Mouse (Mus musculus): ENCODE results near the gene Cd5. TPM values are rescaled to one million over a fixed set of nuclear protein-coding genes. Genes with fewer than 3 reads are reported as not detected.

Gene Cd5
- polyA plus RNA-seq, 1 experiment from 2014 or later = 0.39 TPM

GRCm38 (mm10) chr19:10699851-10700250, 39.0 kb downstream of the Cd5 start:
- no peaks in the 10 kb centered on the region for H3K36me3 ChIP-seq (ENCODE audit: control insufficient read depth, insufficient read depth, low read length)
- peaks cover 52% of the 10 kb centered on the region for H3K4me1 ChIP-seq (ENCODE audit: control insufficient read depth, insufficient read depth, low read length)
- H3K27ac ChIP-seq (ENCODE audit: low read depth, low read length) = peak overlapping the region; percentile 59
- H3K4me2 ChIP-seq = no peak overlapping the region
- 0 out of 2 replicates have a peak overlapping the region, but pooled peaks have one; percentile 28 for H3K9ac ChIP-seq (ENCODE audit: low read depth, low read length)
- 45% methylated on average over 9 of the region's 9 CpGs for WGBS (ENCODE audit: insufficient replicate concordance)
- no peaks in the 10 kb centered on the region for H3K27me3 ChIP-seq (ENCODE audit: control insufficient read depth, insufficient read depth, low read length)
- ATAC-seq (replicated peaks; ENCODE audit: insufficient number of reproducible peaks, low FRiP score, low TSS enrichment) = no peak
- no peaks in the 10 kb centered on the region for H3K9me3 ChIP-seq (replicated peaks; ENCODE audit: control insufficient read depth, low read length)
- H3K4me3 ChIP-seq (ENCODE audit: low read depth, low read length) = no peak overlapping the region

- H3K27ac ChIP-seq (ENCODE audit: low read depth, low read length) = no peak overlapping the region
- H3K9ac ChIP-seq (ENCODE audit: low read depth, low read length) = no peak overlapping the region
- no peak overlapping the region for H3K4me2 ChIP-seq
- 62% methylated on average over 9 of the region's 9 CpGs for WGBS (ENCODE audit: insufficient replicate concordance)
- H3K4me1 ChIP-seq (ENCODE audit: control insufficient read depth, insufficient read depth, low read length) = peaks cover 51% of the 10 kb centered on the region
- no peaks in the 10 kb centered on the region for H3K36me3 ChIP-seq (ENCODE audit: control insufficient read depth, insufficient read depth, low read length)
- H3K9me3 ChIP-seq (replicated peaks; ENCODE audit: control insufficient read depth, low read length) = no peaks in the 10 kb centered on the region
- ATAC-seq (replicated peaks; ENCODE audit: insufficient number of reproducible peaks, low FRiP score, low TSS enrichment) = no peak
- no peak overlapping the region for H3K4me3 ChIP-seq (ENCODE audit: low read depth, low read length)
- no peaks in the 10 kb centered on the region for H3K27me3 ChIP-seq (ENCODE audit: control insufficient read depth, insufficient read depth, low read length)
Observed at GRCm38 (mm10) chr19:10698131-10698991, 40.4 kb downstream of the Cd5 start.

GRCm38 (mm10) chr19:10695801-10696200, 43.0 kb downstream of the Cd5 start:
- H3K4me3 ChIP-seq (ENCODE audit: low read depth, low read length) = no peak overlapping the region
- H3K9me3 ChIP-seq (replicated peaks; ENCODE audit: control insufficient read depth, low read length) = no peaks in the 10 kb centered on the region
- H3K27me3 ChIP-seq (ENCODE audit: control insufficient read depth, insufficient read depth, low read length) = no peaks in the 10 kb centered on the region
- no peak for ATAC-seq (replicated peaks; ENCODE audit: insufficient number of reproducible peaks, low FRiP score, low TSS enrichment)
- H3K4me1 ChIP-seq (ENCODE audit: control insufficient read depth, insufficient read depth, low read length) = peaks cover 50% of the 10 kb centered on the region
- 64% methylated on average over 7 of the region's 7 CpGs for WGBS (ENCODE audit: insufficient replicate concordance)
- no peak overlapping the region; the same call in 1 of the 2 replicates for H3K9ac ChIP-seq (ENCODE audit: low read depth, low read length)
- no peak overlapping the region for H3K4me2 ChIP-seq
- 0 out of 2 replicates have a peak overlapping the region, but pooled peaks have one; percentile 2 for H3K27ac ChIP-seq (ENCODE audit: low read depth, low read length)
- H3K36me3 ChIP-seq (ENCODE audit: control insufficient read depth, insufficient read depth, low read length) = no peaks in the 10 kb centered on the region

- H3K36me3 ChIP-seq (ENCODE audit: control insufficient read depth, insufficient read depth, low read length) = no peaks in the 10 kb centered on the region
- H3K27me3 ChIP-seq (ENCODE audit: control insufficient read depth, insufficient read depth, low read length) = no peaks in the 10 kb centered on the region
- H3K4me2 ChIP-seq = no peak overlapping the region
- ATAC-seq (replicated peaks; ENCODE audit: insufficient number of reproducible peaks, low FRiP score, low TSS enrichment) = no peak
- 84% methylated on average over 10 of the region's 10 CpGs for WGBS (ENCODE audit: insufficient replicate concordance)
- no peak overlapping the region for H3K27ac ChIP-seq (ENCODE audit: low read depth, low read length)
- peaks cover 49% of the 10 kb centered on the region for H3K4me1 ChIP-seq (ENCODE audit: control insufficient read depth, insufficient read depth, low read length)
- no peaks in the 10 kb centered on the region for H3K9me3 ChIP-seq (replicated peaks; ENCODE audit: control insufficient read depth, low read length)
- H3K9ac ChIP-seq (ENCODE audit: low read depth, low read length) = no peak overlapping the region
- no peak overlapping the region for H3K4me3 ChIP-seq (ENCODE audit: low read depth, low read length)
Observed at GRCm38 (mm10) chr19:10693926-10694682, 44.7 kb downstream of the Cd5 start.

GRCm38 (mm10) chr19:10692361-10692760, 46.4 kb downstream of the Cd5 start:
- Histone ChIP-seq H3K4me2 (no peak overlapping the region), H3K4me1 (ENCODE audit: control insufficient read depth, insufficient read depth, low read length) (peaks cover 39% of the 10 kb centered on the region), H3K4me3 (ENCODE audit: low read depth, low read length) (no peak overlapping the region), H3K9ac (ENCODE audit: low read depth, low read length) (no peak overlapping the region), H3K36me3 (ENCODE audit: control insufficient read depth, insufficient read depth, low read length) (no peaks in the 10 kb centered on the region), H3K27ac (ENCODE audit: low read depth, low read length) (no peak overlapping the region), H3K27me3 (ENCODE audit: control insufficient read depth, insufficient read depth, low read length) (no peaks in the 10 kb centered on the region), H3K9me3 (replicated peaks; ENCODE audit: control insufficient read depth, low read length) (no peaks in the 10 kb centered on the region)
- ATAC-seq (replicated peaks; ENCODE audit: insufficient number of reproducible peaks, low FRiP score, low TSS enrichment) = no peak
- 86% methylated on average over 4 of the region's 4 CpGs for WGBS (ENCODE audit: insufficient replicate concordance)

- Histone ChIP-seq H3K27ac (ENCODE audit: low read depth, low read length) (no peak overlapping the region; the same call in 1 of the 2 replicates), H3K4me3 (ENCODE audit: low read depth, low read length) (no peak overlapping the region), H3K9ac (ENCODE audit: low read depth, low read length) (peak overlapping the region; percentile 50; the same call in 1 of the 2 replicates), H3K36me3 (ENCODE audit: control insufficient read depth, insufficient read depth, low read length) (no peaks in the 10 kb centered on the region), H3K4me1 (ENCODE audit: control insufficient read depth, insufficient read depth, low read length) (peaks cover 34% of the 10 kb centered on the region), H3K27me3 (ENCODE audit: control insufficient read depth, insufficient read depth, low read length) (no peaks in the 10 kb centered on the region), H3K4me2 (0 out of 2 replicates have a peak overlapping the region, but pooled peaks have one; percentile 9), H3K9me3 (replicated peaks; ENCODE audit: control insufficient read depth, low read length) (no peaks in the 10 kb centered on the region)
- ATAC-seq (replicated peaks; ENCODE audit: insufficient number of reproducible peaks, low FRiP score, low TSS enrichment) = no peak
- 53% methylated on average over 3 of the region's 3 CpGs for WGBS (ENCODE audit: insufficient replicate concordance)
Observed at GRCm38 (mm10) chr19:10691660-10692059, 47.1 kb downstream of the Cd5 start.

GRCm38 (mm10) chr19:10691121-10691520, 47.7 kb downstream of the Cd5 start:
- Histone ChIP-seq H3K9ac (ENCODE audit: low read depth, low read length) (no peak overlapping the region), H3K4me2 (no peak overlapping the region), H3K27ac (ENCODE audit: low read depth, low read length) (no peak overlapping the region), H3K36me3 (ENCODE audit: control insufficient read depth, insufficient read depth, low read length) (no peaks in the 10 kb centered on the region), H3K27me3 (ENCODE audit: control insufficient read depth, insufficient read depth, low read length) (no peaks in the 10 kb centered on the region), H3K4me3 (ENCODE audit: low read depth, low read length) (no peak overlapping the region), H3K9me3 (replicated peaks; ENCODE audit: control insufficient read depth, low read length) (no peaks in the 10 kb centered on the region), H3K4me1 (ENCODE audit: control insufficient read depth, insufficient read depth, low read length) (peaks cover 34% of the 10 kb centered on the region)
- no peak for ATAC-seq (replicated peaks; ENCODE audit: insufficient number of reproducible peaks, low FRiP score, low TSS enrichment)
- 85% methylated on average over 4 of the region's 4 CpGs for WGBS (ENCODE audit: insufficient replicate concordance)

- H3K4me3 ChIP-seq (ENCODE audit: low read depth, low read length) = no peak overlapping the region; the same call in 1 of the 2 replicates
- no peaks in the 10 kb centered on the region for H3K36me3 ChIP-seq (ENCODE audit: control insufficient read depth, insufficient read depth, low read length)
- 54% methylated on average over 3 of the region's 3 CpGs for WGBS (ENCODE audit: insufficient replicate concordance)
- H3K27ac ChIP-seq (ENCODE audit: low read depth, low read length) = peak overlapping the region; percentile 94; the same call in 1 of the 2 replicates
- H3K4me1 ChIP-seq (ENCODE audit: control insufficient read depth, insufficient read depth, low read length) = peaks cover 29% of the 10 kb centered on the region
- ATAC-seq (replicated peaks; ENCODE audit: insufficient number of reproducible peaks, low FRiP score, low TSS enrichment) = no peak
- no peaks in the 10 kb centered on the region for H3K27me3 ChIP-seq (ENCODE audit: control insufficient read depth, insufficient read depth, low read length)
- H3K9me3 ChIP-seq (replicated peaks; ENCODE audit: control insufficient read depth, low read length) = no peaks in the 10 kb centered on the region
- no peak overlapping the region for H3K9ac ChIP-seq (ENCODE audit: low read depth, low read length)
- H3K4me2 ChIP-seq = peak overlapping the region; percentile 71
Observed at GRCm38 (mm10) chr19:10690336-10690735, 48.5 kb downstream of the Cd5 start.

Data from heart, embryonic 11.5 days (tissue).